ENCODE assay signal across 11 mouse cellular contexts in genomic region chr11:107001760-107002675, GRCm38 (mm10). TPM values are rescaled to one million over a fixed set of nuclear protein-coding genes. Genes with fewer than 3 reads are reported as not detected.
A peak's percentile ranks its signal among the peaks of the same experiment; 100 is the strongest.
DNase-seq lines count a peak whose midpoint lies in the region; ATAC-seq and TF ChIP-seq lines count a peak whose summit lies in the region.
"Had no signal": no experiment of that assay in that cellular context is flagged by ENCODE, and none has a peak within 500 bp of the region (broad histone marks: within the 10 kb centered on the region; RNA-seq: fewer than 3 reads in every experiment).

No protein-coding gene starts in this region.

- H3K4me3 ChIP-seq in midbrain, postnatal 0 days (ENCODE audit: low read depth, low read length) = no peak overlapping the region
- no peak overlapping the region for H3K4me3 ChIP-seq in midbrain, embryonic 13.5 days (replicated peaks)
- H3K4me3 ChIP-seq: liver, embryonic 15.5 days; neural tube, embryonic 12.5 days had no signal

- no peak for TF ChIP-seq CTCF in midbrain, postnatal 0 days (IDR thresholded peaks at IDR 0.05)

- H3K27me3 ChIP-seq in midbrain, postnatal 0 days (ENCODE audit: insufficient read depth, low read length) = no peaks in the 10 kb centered on the region
- no peaks in the 10 kb centered on the region for H3K27me3 ChIP-seq in midbrain, embryonic 13.5 days
- H3K27me3 ChIP-seq: neural tube, embryonic 12.5 days had no signal

- intact Hi-C loops in gastrocnemius, postnatal 36 days (cut with DNase I) = no loop called here

- no peaks in the 10 kb centered on the region for H3K36me3 ChIP-seq in midbrain, postnatal 0 days (ENCODE audit: insufficient read depth, low read length)
- H3K36me3 ChIP-seq in midbrain, embryonic 13.5 days = peaks cover 2% of the 10 kb centered on the region

- no peak for ATAC-seq in midbrain, postnatal 0 days (ENCODE audit: low FRiP score)
- ATAC-seq in midbrain, embryonic 13.5 days = no peak
- no peak for ATAC-seq in CD4-positive, CD25-positive, alpha-beta regulatory T cell, adult 4 months

- no peak overlapping the region for H3K9ac ChIP-seq in midbrain, postnatal 0 days (replicated peaks; ENCODE audit: low read length, poor library complexity, severe bottlenecking)
- no peak overlapping the region for H3K9ac ChIP-seq in midbrain, embryonic 13.5 days (replicated peaks)
- H3K9ac ChIP-seq: liver, embryonic 15.5 days; neural tube, embryonic 12.5 days had no signal

- WGBS in midbrain, postnatal 0 days = 53% methylated on average over 7 of the region's 8 CpGs
- 43% methylated on average over 8 of the region's 8 CpGs for WGBS in midbrain, embryonic 13.5 days

- H3K4me2 ChIP-seq in midbrain, postnatal 0 days (ENCODE audit: low read depth, low read length, poor library complexity, severe bottlenecking) = no peak overlapping the region
- no peak overlapping the region for H3K4me2 ChIP-seq in midbrain, embryonic 13.5 days (replicated peaks)
- H3K4me2 ChIP-seq: liver, embryonic 15.5 days; neural tube, embryonic 12.5 days had no signal

- H3K4me1 ChIP-seq in midbrain, postnatal 0 days (ENCODE audit: insufficient read depth, low read length) = no peaks in the 10 kb centered on the region
- peaks cover 13% of the 10 kb centered on the region for H3K4me1 ChIP-seq in midbrain, embryonic 13.5 days (replicated peaks)

- peak; percentile 39 for DNase-seq in midbrain, postnatal 0 days (ENCODE audit: low spot score)
- DNase-seq in embryo, embryonic 9.5 days (ENCODE audit: extremely low spot score) = peak; percentile 39
- DNase-seq in kidney, adult 18-20 months = peak; percentile 36
- no peak for DNase-seq in gastrocnemius, postnatal 36 days
- DNase-seq in urinary bladder, postnatal 25 days (ENCODE audit: low spot score) = no peak
- DNase-seq: cerebellum, adult 11 months had no signal

- no peaks in the 10 kb centered on the region for H3K9me3 ChIP-seq in midbrain, postnatal 0 days (ENCODE audit: low read length)
- H3K9me3 ChIP-seq in midbrain, embryonic 13.5 days = no peaks in the 10 kb centered on the region
- H3K9me3 ChIP-seq: liver, embryonic 15.5 days; neural tube, embryonic 12.5 days had no signal

- H3K27ac ChIP-seq in midbrain, postnatal 0 days (ENCODE audit: low read depth, low read length) = no peak overlapping the region
- H3K27ac ChIP-seq in midbrain, embryonic 13.5 days = no peak overlapping the region
- H3K27ac ChIP-seq: liver, embryonic 15.5 days; neural tube, embryonic 12.5 days had no signal

RNA-seq across cellular contexts. Expression of gene Kpna2, which starts 2.7 kb away (rescaled TPM):
- 73.1 and 82.8 TPM in 2 replicates for total RNA-seq in midbrain, postnatal 0 days (2014; rRNA removed)
- 92.7 TPM in 2 replicates for polyA plus RNA-seq in midbrain, postnatal 0 days (2015; fragmentation: Nextera tagmentation; extraction: Ambion mirVana)
- polyA plus RNA-seq in midbrain, embryonic 13.5 days (2015; fragmentation: Nextera tagmentation; extraction: Ambion mirVana) = 288 and 305 TPM in 2 replicates
- polyA plus RNA-seq in CD4-positive, CD25-positive, alpha-beta regulatory T cell, adult 4 months (2017; shearing (Covaris generic)) = 100 to 1,000 TPM; 115 to 134 TPM
- total RNA-seq in gastrocnemius, postnatal 36 days (2021) = 10 to 100 TPM; 14.4 to 16.7 TPM

RNA-seq across cellular contexts. Expression of gene 1810010H24Rik, which starts 23.5 kb away (rescaled TPM):
- total RNA-seq in midbrain, postnatal 0 days (2014; rRNA removed) = 11.0 and 15.6 TPM in 2 replicates
- 10.9 and 11.5 TPM in 2 replicates for polyA plus RNA-seq in midbrain, postnatal 0 days (2015; fragmentation: Nextera tagmentation; extraction: Ambion mirVana)
- polyA plus RNA-seq in midbrain, embryonic 13.5 days (2015; fragmentation: Nextera tagmentation; extraction: Ambion mirVana) = 4.6 and 5.6 TPM in 2 replicates
- polyA plus RNA-seq in CD4-positive, CD25-positive, alpha-beta regulatory T cell, adult 4 months (2017; shearing (Covaris generic)) = 1 to 10 TPM; 1.4 to 1.5 TPM
- total RNA-seq in gastrocnemius, postnatal 36 days (2021) = 1 to 10 TPM in 1 of 2 experiments, under 1 TPM in 1; 0.64 to 1.3 TPM
- total RNA-seq: hematopoietic stem cell, adult 5-6 weeks had no signal

Comparison
In these comparisons a context has a peak if more than half of its experiments do, and no peak if none do; other contexts are left out.
1. DNase-seq: peak in midbrain, postnatal 0 days (single experiment), embryo, embryonic 9.5 days (single experiment) and kidney, adult 18-20 months (single experiment); none in gastrocnemius, postnatal 36 days (0 of 2) and urinary bladder, postnatal 25 days (single experiment).